Mouse (Mus musculus) liver, adult 2 months (tissue): ENCODE data around the gene St6galnac1. TPM values are rescaled to one million over a fixed set of nuclear protein-coding genes. Genes with fewer than 3 reads are reported as not detected.
"Not testable (repeated sequence)": the region's sequence is repeated elsewhere in the genome, so short reads cannot be mapped to it uniquely, and the experiment has no call there.

Experiments
- DNase-seq: peaks from one replicate; pipeline ENCODE4 v3.0.0-alpha.2; 2011; ENCODE audit warnings: low read depth, low spot score; ENCODE audit errors: extremely low read depth
- H3K27ac ChIP-seq: fragments of 200-500 bp; replicated peaks from 2 replicates; pipeline ENCODE4 v1.5.1; 2012; ENCODE audit warnings: low read depth, mild to moderate bottlenecking, control low read depth, inconsistent platforms, low read length; ENCODE audit not compliant: insufficient read depth
- H3K27me3 ChIP-seq: fragments of 200-500 bp; 2 replicates; pipeline ENCODE4 v1.6.1; 2012; ENCODE audit warnings: mild to moderate bottlenecking, moderate library complexity, low read length, inconsistent platforms; ENCODE audit not compliant: control insufficient read depth, insufficient read depth
- H3K36me3 ChIP-seq: fragments of 200-500 bp; 2 replicates; pipeline ENCODE4 v1.6.1; 2012; ENCODE audit warnings: low read length, inconsistent platforms; ENCODE audit not compliant: control insufficient read depth, insufficient read depth
- H3K4me1 ChIP-seq: fragments of 200-500 bp; 2 replicates; pipeline ENCODE4 v1.6.1; 2011; ENCODE audit warnings: low read length; ENCODE audit not compliant: control insufficient read depth, insufficient read depth
- H3K4me3 ChIP-seq: fragments of 200-500 bp; 2 replicates; pipeline ENCODE4 v1.5.1; 2011; ENCODE audit warnings: low read depth, mild to moderate bottlenecking, control low read depth, low read length, moderate library complexity; ENCODE audit not compliant: insufficient read depth
- H3K79me2 ChIP-seq: fragments of 200-500 bp; 2 replicates; pipeline ENCODE4 v1.6.1; 2012; ENCODE audit warnings: inconsistent platforms, mild to moderate bottlenecking, low read length, moderate library complexity; ENCODE audit not compliant: control insufficient read depth, insufficient read depth
- H3K9ac ChIP-seq: fragments of 200-500 bp; 2 replicates; pipeline ENCODE4 v1.6.1; 2012; ENCODE audit warnings: low read depth, mild to moderate bottlenecking, control low read depth, inconsistent platforms, low read length
- CTCF ChIP-seq: fragments of 200-500 bp; IDR thresholded peaks from 2 replicates; pipeline ENCODE4 v1.5.1; 2011; ENCODE audit warnings: low read depth, low read length, control low read depth
- POLR2A ChIP-seq: fragments of 200-500 bp; IDR thresholded peaks from 2 replicates; pipeline ENCODE4 v1.6.1; 2011; ENCODE audit warnings: low read length, control low read depth; ENCODE audit not compliant: insufficient read depth; ENCODE audit errors: extremely low read depth
- WGBS: fragments of 180-500 bp; shearing (Covaris S2); methylation state at CpG from one replicate; pipeline ENCODE4 v1.1.7; 2018; 5-methylcytosine and 5-hydroxymethylcytosine counted together
- polyA plus RNA-seq: library from polyadenylated mRNA; depleted of rRNA; stranded (reverse); fragments of >200 nt; gene quantifications from 2 replicates; pipeline ENCODE4 v1.2.3, GENCODE M21; 2012; rRNA removed
- total RNA-seq: library from RNA; depleted of rRNA; stranded (reverse); fragments of >200 nt; gene quantifications from 2 replicates; pipeline ENCODE4 v1.2.3, GENCODE M21; 2014; rRNA removed

St6galnac1 gene
- total RNA-seq: not detected in 2 replicates
- polyA plus RNA-seq: not detected in 2 replicates

DNA sequence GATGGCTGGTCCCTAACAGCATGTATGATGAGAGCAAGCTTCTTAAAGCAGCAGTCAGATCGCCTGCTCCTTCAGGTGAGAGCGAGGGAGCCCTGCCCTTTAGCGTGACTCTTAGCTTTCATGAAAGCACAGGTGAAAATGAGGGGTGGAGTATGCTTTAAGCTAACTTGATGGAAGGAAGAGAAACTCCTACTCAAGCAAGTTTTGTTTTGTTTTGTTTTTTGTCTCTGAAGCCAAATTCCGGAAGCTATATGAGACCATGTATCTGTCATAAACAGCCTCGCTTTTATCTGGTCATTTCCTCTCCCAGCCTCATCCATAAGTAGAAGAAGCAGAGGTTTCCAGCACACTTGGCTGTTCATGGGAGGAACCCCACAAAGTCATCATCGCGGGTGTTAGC lies at the start of gene St6galnac1:
TSS of gene St6galnac1 (minus strand) at position 101 of the 400 bp plus-strand sequence.
- H3K9ac ChIP-seq: no peak within 1 kb of the TSS
- no peak within 1 kb of the TSS for H3K4me3 ChIP-seq
- WGBS: 75% methylated on average over 7 of the region's 7 CpGs
- no peaks in the 10 kb centered on the region for H3K4me1 ChIP-seq
- no peak within 1 kb of the TSS for H3K27ac ChIP-seq
- no peak for DNase-seq
- H3K36me3 ChIP-seq: no peaks in the 10 kb centered on the region
- no peaks in the 10 kb centered on the region for H3K79me2 ChIP-seq
- H3K27me3 ChIP-seq: no peaks in the 10 kb centered on the region
- TF ChIP-seq CTCF (no peak), POLR2A (no peak)

DNA sequence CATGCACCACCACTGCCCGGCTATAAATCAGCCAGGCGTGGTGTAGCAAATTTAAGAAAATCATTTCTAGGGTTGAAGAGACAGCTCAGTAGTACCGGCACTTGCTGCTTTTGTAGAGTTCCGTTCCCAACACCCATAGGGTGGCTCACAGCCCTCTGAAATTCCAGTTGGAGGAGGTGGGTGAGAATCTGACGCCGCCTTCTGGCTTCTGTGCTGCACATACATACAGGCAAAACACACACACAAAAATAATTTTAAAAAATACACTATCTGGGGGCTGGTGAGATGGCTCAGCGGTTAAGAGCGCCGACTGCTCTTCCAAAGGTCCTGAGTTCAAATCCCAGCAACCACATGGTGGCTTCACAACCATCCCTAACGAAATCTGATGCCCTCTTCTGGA lies 48.6 kb upstream of the St6galnac1 start:
- DNase-seq, H3K4me3 ChIP-seq, H3K27me3 ChIP-seq, H3K4me1 ChIP-seq, H3K9ac ChIP-seq, H3K36me3 ChIP-seq, H3K79me2 ChIP-seq, H3K27ac ChIP-seq: not testable (repeated sequence)
- 97% methylated on average over 10 of the region's 10 CpGs for WGBS

DNA sequence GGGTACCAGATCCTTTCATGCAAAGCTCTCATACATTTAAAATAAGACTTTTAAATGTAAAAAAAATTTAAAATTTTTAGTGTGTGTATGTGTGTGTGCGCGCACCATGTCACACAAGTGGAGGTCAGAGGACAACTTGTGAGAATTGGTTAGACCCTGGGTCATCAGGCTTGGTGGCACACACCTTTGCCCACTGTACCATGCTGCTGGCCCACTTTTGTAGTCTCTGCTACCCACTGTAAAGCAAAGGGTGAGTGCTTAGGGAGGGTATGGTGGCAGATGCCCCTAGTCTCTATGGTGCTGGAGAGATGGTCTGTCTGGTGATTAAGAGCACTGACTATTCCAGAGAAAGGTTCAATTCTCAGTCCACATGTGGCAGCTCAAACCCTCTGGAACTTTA lies 47.9 kb upstream of the St6galnac1 start:
- WGBS: 99% methylated on average over 2 of the region's 2 CpGs
- H3K9ac ChIP-seq: no peak overlapping the region
- no peak overlapping the region for H3K27ac ChIP-seq
- no peaks in the 10 kb centered on the region for H3K36me3 ChIP-seq
- no peak overlapping the region for H3K4me3 ChIP-seq
- no peaks in the 10 kb centered on the region for H3K79me2 ChIP-seq
- no peaks in the 10 kb centered on the region; the same call in 1 of the 2 replicates for H3K4me1 ChIP-seq
- TF ChIP-seq CTCF (no peak), POLR2A (no peak)
- H3K27me3 ChIP-seq: no peaks in the 10 kb centered on the region
- DNase-seq: no peak

DNA sequence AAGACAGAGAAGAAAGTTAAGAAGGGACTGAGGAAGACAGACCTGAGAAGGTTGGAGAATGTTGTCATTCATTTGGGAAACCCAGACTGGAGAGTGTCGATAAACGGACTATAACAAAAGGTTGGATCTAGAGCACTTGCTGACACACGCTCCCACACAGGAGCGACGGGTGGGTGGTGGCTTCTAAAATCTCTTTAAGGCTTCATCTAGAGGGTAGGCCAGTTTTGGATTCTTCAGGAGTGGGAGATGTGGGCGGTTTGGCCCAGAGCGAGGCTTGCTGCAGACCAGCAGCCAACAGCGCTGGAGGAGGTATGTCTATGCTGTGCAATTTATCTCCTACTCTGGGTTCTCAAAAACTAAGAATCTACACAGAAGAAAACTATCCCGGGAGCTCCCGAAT lies 47.3 kb upstream of the St6galnac1 start:
- Histone ChIP-seq H3K36me3 (no peaks in the 10 kb centered on the region), H3K9ac (no peak overlapping the region), H3K4me3 (no peak overlapping the region), H3K27me3 (no peaks in the 10 kb centered on the region), H3K4me1 (no peaks in the 10 kb centered on the region), H3K79me2 (no peaks in the 10 kb centered on the region), H3K27ac (no peak overlapping the region)
- DNase-seq: no peak
- TF ChIP-seq CTCF (no peak), POLR2A (no peak)
- 94% methylated on average over 10 of the region's 10 CpGs for WGBS

DNA sequence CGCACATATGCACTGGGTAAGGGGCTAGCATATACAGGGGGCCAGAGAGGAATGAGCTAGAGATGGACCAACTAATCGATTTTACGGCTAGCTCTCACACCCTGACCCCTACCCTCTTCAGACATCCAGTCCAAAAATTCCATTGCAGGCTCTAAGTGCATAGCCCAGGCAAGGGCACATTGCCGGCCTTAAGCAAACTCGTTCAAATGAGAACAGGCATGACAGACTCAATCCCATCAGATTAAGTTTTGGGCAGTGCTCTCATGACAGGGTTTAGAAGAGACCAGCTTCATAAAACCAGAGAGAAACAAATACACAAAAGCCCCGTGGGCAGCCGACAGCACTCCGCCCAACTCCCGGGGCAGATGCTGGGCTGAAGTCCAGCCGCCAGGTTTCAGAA lies 46.9 kb upstream of the St6galnac1 start:
- Histone ChIP-seq H3K4me3 (no peak overlapping the region), H3K4me1 (no peaks in the 10 kb centered on the region), H3K36me3 (no peaks in the 10 kb centered on the region), H3K27ac (no peak overlapping the region), H3K27me3 (no peaks in the 10 kb centered on the region), H3K79me2 (no peaks in the 10 kb centered on the region), H3K9ac (no peak overlapping the region)
- no peak for DNase-seq
- WGBS: 79% methylated on average over 10 of the region's 10 CpGs
- no peak for TF ChIP-seq POLR2A
- TF ChIP-seq CTCF: no peak

DNA sequence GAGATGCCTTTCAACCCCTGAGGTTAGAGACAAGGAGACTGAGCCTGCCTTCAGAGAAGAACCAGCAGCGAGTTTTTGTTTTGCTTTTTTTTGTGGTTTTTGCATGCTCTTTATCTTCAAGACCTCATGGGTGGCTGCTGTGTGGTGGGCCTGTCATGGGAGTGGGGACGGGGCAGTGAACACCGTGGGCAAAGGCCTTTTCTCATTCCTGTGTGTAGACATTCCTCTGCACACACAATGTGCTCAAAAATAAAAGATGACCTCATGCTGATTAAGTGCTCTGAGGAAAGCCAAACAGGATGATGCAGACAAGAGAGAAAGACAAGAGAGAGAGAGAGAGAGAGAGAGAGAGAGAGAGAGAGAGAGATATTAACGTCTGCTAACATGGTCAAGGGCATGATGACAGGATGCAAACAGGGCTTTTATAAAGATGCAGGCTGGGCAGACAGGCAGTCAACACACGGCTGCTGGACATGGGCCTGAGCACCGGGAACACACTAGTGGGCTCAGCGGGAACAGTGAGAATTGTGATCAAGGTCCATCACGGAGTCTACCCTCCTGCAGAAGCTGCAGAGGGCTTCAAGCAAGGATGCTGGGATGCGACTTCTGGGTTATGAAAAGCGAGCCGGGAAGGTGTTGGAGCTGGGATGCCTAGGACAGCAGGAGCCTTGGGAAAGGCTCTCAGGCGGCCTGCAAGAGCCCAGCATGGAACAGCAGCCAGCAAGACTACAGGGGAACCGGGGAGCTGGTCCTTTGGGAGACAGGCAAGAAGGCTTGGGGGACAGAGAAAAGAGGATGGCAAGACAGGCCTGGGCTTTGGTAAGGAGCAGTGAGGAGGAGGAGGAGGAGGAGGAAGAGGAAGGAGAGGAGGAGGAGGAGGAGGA lies 46.0 kb upstream of the St6galnac1 start:
- Histone ChIP-seq H3K4me3 (no peak overlapping the region), H3K79me2 (no peaks in the 10 kb centered on the region), H3K36me3 (no peaks in the 10 kb centered on the region), H3K4me1 (no peaks in the 10 kb centered on the region), H3K9ac (no peak overlapping the region), H3K27ac (no peak overlapping the region), H3K27me3 (no peaks in the 10 kb centered on the region)
- DNase-seq: no peak
- TF ChIP-seq CTCF (no peak), POLR2A (no peak)
- 73% methylated on average over 13 of the region's 13 CpGs for WGBS
